Mouse (Mus musculus) hindbrain, embryonic 12.5 days (tissue): ENCODE data around the gene Usp7. TPM values are rescaled to one million over a fixed set of nuclear protein-coding genes. Genes with fewer than 3 reads are reported as not detected.

ENCODE experiments used
- polyA plus RNA-seq: library from polyadenylated mRNA; unstranded; fragments of >200 nt; fragmentation: Nextera tagmentation; extraction: Ambion mirVana; gene quantifications from 2 replicates; pipeline ENCODE4 v1.2.1, GENCODE M21; 2016

The Usp7 gene
- polyA plus RNA-seq, 1 experiment from 2014 or later = 34.9 TPM

Other genes starting within 250 kb of the Usp7 start
- 49.6 and 51.0 TPM in 2 replicates for gene Pmm2, start 154.6 kb downstream of the Usp7 start, polyA plus RNA-seq
- 22.6 and 23.0 TPM in 2 replicates for gene Tmem186, start 154.6 kb downstream of the Usp7 start, polyA plus RNA-seq
- 229 and 234 TPM in 2 replicates for gene Carhsp1, start 120.2 kb downstream of the Usp7 start, polyA plus RNA-seq
- not detected in 2 replicates for gene Gm5767, start 111.5 kb downstream of the Usp7 start, polyA plus RNA-seq
- 45.1 and 45.9 TPM in 2 replicates for gene 1810013L24Rik, start 37.8 kb upstream of the Usp7 start, polyA plus RNA-seq